Mouse (Mus musculus): ENCODE measurements around the gene Trim75.
A peak's percentile ranks its signal among the peaks of the same experiment; 100 is the strongest.
"Not testable (repeated sequence)": the region's sequence is repeated elsewhere in the genome, so short reads cannot be mapped to it uniquely, and the experiment has no call there.

The Trim75 gene

GRCm38 (mm10) chr8:64987731-64988130 is at the start of gene Trim75:
Gene Trim75, minus strand, starts transcription at chr8:64987831.
- no peak for DNase-seq (ENCODE audit: low read depth)

GRCm38 (mm10) chr8:65037117-65037533 is 49.5 kb upstream of the Trim75 start, which contains the start of gene Apela:
Gene Apela, minus strand, starts transcription at chr8:65037336.
- DNase-seq (ENCODE audit: low read depth): no peak

DNA sequence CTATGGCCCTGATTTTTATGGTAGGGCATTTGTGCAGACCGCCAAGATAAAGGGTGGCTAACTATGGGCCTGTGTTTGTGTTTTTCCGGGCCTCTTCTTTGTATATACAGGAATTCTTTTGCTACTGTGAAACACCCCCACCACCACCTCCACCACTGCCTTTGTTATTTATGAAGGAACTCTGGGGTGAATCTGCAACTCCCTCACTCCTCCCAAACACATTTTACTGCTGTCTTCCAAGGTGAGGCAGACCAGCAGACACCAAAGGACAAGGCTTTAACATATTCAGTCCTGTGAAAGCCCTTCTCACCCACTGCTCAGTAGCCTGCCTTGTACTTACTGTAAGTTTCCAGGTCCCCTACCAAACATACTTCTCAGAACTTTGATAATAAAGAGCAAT is 46.5 kb upstream of the Trim75 start:
- DNase-seq (ENCODE audit: low read depth): no peak

DNA sequence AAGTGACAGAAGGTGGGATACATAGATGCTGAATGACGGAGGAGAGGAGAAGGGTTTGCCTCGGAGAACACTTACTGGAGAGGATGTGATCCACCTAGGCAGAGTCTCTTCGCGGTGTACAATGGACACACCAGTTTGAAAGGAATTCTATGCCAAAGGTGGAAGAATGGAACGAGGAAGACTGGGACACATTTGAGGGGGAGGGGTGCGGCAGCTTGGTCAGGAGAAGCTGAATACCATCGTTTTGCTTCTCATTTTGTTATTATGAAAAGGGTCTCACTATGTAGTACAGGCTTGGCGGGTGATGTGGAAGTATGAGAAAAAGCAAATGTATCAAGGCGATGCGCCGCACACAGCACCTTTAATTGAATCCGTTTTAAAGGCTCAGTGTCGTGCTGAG is 45.4 kb upstream of the Trim75 start:
- DNase-seq (ENCODE audit: low read depth): no peak

GRCm38 (mm10) chr8:65032107-65032506 is 44.5 kb upstream of the Trim75 start:
- no peak for DNase-seq (ENCODE audit: low read depth)

- no peak for DNase-seq (ENCODE audit: low read depth)
Observed at GRCm38 (mm10) chr8:65030735-65031485, 43.3 kb upstream of the Trim75 start.

DNA sequence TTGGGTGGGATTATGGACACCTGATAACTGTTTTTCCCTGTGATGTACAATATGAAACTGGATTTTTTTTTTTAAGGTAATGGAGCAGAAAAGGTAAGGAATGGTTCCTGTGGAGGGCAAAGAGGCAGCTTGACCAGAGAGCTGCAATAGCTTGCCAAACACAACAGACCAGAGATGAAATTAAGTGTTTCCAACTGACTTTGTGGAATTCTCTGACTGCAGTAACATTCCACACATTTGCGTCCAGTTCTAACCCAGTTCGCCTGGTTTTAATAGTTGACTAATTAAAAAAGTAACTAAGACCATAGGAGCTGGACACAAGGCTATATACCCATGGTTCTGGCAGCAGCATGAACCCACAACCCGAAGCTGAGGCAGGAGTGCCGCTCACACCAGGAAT is 42.1 kb upstream of the Trim75 start:
- no peak for DNase-seq (ENCODE audit: low read depth)

DNA sequence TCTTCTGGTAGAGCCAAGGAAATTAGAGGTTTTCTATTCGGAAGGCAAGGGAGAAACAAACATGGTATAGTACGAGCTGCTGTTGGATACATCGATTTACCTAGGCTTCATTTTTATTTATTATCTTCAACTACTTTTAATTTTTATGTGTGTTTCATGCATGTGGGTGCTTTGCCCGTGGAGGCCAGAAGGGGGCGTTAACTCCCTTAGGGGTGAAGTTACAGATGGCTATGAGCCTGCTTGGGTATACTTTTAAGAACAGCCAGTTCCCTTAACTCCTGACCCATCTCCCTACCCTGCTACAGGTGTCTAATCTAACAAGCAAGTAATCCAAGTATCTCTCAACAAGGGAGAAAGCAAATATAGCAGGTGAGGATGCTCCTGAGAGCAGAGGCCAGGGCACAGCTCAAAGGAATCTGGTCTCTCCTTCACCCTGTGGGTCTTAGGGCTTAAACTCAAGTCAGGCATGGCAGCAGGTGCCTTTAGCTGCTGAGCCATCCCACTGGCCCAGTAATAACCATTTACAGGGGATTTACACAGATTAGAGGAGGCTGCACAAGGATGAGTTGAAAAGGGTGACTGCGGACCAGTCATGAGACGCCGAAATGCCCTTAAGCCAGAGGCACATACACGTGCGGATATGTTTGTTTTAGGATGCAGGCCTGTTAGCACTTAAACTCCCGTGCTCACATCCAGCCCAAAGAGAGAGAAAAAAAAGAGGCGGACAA is 41.5 kb upstream of the Trim75 start:
- no peak for DNase-seq (ENCODE audit: low read depth)

GRCm38 (mm10) chr8:65022485-65022884 is 34.9 kb upstream of the Trim75 start:
- peak; percentile 19 for DNase-seq (ENCODE audit: low read depth)

DNA sequence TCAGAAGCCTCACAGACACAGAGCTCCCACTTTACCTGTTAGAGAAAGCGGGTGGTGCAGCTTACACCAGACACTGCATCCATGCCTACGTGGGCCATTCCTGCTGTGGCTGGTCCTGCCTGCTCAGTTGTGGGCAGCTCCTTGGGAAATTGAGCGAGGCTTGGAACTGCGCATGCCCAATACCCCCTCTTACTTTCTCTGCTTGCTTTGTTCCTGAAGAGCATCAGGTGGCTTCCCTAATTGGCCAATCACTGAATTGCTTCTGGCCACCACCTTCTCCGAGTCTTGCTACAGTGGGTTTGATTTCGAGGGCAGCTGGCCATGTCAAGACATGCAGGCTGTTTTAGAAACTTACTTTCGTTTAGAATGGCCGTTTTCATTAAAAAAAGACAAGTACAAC is 30.8 kb upstream of the Trim75 start, which contains the start of the genes Trim61 and Trim60:
TSS of gene Trim61 (minus strand) at position 101 of the 400 bp plus-strand sequence.
TSS of gene Trim60 (minus strand) at position 162 of the 400 bp plus-strand sequence.
- DNase-seq (ENCODE audit: low read depth): no peak

GRCm38 (mm10) chr8:65007616-65008015 is 20.0 kb upstream of the Trim75 start:
- not testable (repeated sequence) for DNase-seq (ENCODE audit: low read depth)

GRCm38 (mm10) chr8:64998806-64999365 is 11.3 kb upstream of the Trim75 start:
- DNase-seq (ENCODE audit: low read depth): no peak

DNA sequence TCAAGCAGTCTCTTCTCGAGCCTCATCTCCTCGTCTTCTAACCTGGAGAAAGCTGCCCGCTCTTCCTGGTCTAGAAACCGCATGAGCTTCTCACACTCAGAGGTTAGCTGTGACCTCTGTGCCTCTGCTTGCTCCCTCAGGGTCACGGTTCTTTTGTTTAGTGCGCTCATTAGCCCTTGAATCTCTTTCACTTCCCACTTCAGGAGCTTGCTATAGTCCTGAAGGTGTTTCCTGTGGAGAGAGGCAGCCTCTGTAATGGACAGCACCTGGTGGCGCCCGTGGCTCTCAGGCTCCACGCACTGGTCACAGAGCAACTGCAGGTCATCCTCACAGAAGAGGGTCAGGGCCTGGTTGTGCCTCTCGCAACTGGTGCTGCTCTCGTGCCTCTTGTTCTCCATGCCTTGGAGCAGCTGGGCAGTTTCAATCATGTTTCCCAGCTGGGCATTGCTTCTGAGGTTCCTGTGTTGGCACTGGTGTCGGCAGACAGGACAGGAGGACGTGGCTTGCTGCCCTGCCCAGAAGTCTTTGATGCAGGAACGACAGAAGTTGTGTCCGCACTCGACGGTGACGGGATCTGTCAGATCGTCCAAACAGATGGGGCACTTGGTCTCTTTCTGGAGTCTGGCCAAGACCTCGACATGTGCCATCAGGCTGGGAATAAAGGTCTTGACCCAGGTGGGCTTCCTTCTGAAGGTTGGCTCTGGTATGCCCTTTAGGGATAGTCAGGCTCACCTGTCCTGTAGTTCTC is 4.3 kb downstream of the Trim75 start:
- DNase-seq (ENCODE audit: low read depth): no peak

DNA sequence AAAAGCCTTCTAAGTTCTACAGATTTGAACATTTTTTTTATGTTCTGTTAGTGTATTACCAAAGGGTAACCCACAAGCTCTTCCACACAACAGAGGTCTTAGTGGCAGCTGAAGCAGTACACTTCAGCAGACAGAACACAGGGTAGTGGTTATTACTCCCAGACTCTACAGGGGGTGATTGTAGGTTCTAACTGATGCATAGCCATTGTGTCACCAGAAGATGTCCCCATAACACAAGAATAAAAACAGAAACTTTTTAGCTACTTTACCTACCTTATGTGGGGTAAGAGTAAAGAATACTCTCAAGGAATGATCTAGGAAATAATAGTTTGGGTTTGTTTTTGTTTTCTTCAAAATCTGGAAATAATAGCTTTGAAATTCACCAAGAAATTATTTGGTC is 24.8 kb downstream of the Trim75 start:
- peak; percentile 33 for DNase-seq (ENCODE audit: low read depth)

GRCm38 (mm10) chr8:64959025-64959424 is 28.6 kb downstream of the Trim75 start:
- no peak for DNase-seq (ENCODE audit: low read depth)

GRCm38 (mm10) chr8:64952101-64952500 is 35.5 kb downstream of the Trim75 start:
- no peak for DNase-seq (ENCODE audit: low read depth)

DNA sequence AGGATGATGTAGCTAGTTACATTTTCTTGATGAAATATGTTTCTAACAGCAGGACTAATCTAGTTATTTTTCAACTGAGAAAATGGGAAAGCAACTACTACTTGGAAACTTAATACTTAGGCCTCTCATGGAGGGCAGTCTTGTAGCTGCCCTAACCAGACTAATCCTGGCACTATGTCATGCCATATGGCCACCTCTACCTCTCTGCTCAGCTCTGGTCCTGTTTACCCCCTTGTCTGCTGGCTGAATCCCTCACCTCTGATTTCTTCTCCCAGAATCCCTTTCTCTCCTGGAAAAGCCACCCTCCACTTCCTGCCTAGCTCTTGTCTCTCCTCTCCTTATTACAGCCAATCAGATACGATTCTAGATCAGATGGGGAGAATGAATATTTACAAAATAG is 39.3 kb downstream of the Trim75 start:
- peak; percentile 16 for DNase-seq (ENCODE audit: low read depth)

- no peak for DNase-seq (ENCODE audit: low read depth)
Observed at GRCm38 (mm10) chr8:64947698-64948034, 40.0 kb downstream of the Trim75 start.

GRCm38 (mm10) chr8:64946820-64947697 is 40.6 kb downstream of the Trim75 start, which contains the start of gene Tmem192:
Gene Tmem192, plus strand, starts transcription at chr8:64947185.
- DNase-seq (ENCODE audit: low read depth): peak; percentile 96

DNA sequence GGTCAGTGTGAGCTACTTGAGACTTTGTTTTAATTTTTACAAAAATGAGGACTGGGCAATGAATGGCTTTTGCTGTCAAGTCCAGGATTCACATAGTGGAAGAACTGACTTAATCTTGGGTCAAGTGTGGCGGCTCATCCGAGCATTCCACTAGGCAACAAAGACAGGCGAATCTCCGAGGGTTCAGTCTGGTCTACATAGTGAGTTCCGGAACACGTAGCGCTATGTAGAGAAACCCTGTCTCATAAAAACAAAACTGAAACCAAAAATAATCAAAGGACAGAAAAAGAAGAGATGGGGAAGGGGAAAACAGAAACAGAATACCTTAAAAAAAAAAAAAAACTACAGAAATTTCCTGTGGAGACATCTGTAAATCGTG is 41.2 kb downstream of the Trim75 start:
- peak; percentile 75 for DNase-seq (ENCODE audit: low read depth)

DNA sequence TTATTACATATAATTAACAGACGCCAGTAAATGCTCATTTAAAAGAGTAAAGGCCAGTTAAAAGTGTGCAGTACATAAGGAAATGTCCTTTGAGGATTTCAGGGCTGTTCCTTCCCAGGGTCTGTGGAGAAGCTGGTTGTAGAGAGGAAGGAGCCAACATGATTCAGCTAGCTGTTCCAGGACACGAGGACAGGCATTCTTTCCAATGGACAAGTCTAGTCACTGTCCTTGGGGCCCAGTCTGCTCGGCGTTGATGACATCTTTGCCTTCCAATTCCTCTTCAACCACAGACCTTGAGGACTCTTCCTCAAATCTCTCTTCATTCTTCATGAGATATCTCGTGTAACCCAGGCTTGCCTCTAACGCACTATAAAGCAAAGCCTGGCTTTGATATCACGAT is 42.0 kb downstream of the Trim75 start:
- DNase-seq (ENCODE audit: low read depth): peak; percentile 47

Data from naive thymus-derived CD4-positive, alpha-beta T cell, adult 2 months (primary cell).